Mouse (Mus musculus) naive thymus-derived CD4-positive, alpha-beta T cell, adult 2 months (primary cell): ENCODE data around the gene Tpst1.

Experiments
- DNase-seq: peaks from one replicate; pipeline ENCODE4 v3.0.0-alpha.2; 2011; ENCODE audit warnings: low read depth

Tpst1 gene

GRCm38 (mm10) chr5:130143977-130144333 is 70.8 kb downstream of the Tpst1 start:
- DNase-seq, result no peak

- DNase-seq, result peak; percentile 95
Observed at GRCm38 (mm10) chr5:130144334-130145312, 71.5 kb downstream of the Tpst1 start, which contains the start of gene Kctd7. Gene Kctd7, plus strand, starts transcription at chr5:130144861.

DNA sequence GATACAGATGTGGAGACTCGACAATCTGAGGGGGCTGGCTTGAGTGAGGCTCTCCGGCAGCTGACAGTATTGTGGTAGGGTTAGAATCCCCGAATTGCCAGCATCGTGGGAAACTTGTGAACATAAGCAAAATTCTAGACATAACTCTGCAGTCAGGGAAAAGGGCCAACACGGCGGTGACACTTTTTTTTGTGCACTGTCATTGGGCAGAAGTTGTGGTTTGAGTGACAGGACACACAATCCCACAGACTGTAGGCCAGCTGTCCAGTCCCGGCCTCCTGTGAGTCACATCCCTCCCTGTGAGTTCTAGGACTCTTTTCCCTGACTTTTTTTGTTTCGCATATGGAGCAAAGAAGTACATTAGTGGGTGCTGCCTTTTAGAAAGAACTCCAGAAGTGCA is 72.8 kb downstream of the Tpst1 start:
- DNase-seq, result no peak

GRCm38 (mm10) chr5:130149726-130150310 is 76.7 kb downstream of the Tpst1 start:
- DNase-seq, result no peak

- no peak for DNase-seq
Observed at GRCm38 (mm10) chr5:130154286-130154685, 81.2 kb downstream of the Tpst1 start.

- DNase-seq, result no peak
Observed at GRCm38 (mm10) chr5:130158545-130158944, 85.4 kb downstream of the Tpst1 start.

- DNase-seq, result no peak
Observed at GRCm38 (mm10) chr5:130159761-130160201, 86.7 kb downstream of the Tpst1 start.

- DNase-seq, result peak; percentile 86
Observed at GRCm38 (mm10) chr5:130163670-130164069, 90.5 kb downstream of the Tpst1 start.

DNA sequence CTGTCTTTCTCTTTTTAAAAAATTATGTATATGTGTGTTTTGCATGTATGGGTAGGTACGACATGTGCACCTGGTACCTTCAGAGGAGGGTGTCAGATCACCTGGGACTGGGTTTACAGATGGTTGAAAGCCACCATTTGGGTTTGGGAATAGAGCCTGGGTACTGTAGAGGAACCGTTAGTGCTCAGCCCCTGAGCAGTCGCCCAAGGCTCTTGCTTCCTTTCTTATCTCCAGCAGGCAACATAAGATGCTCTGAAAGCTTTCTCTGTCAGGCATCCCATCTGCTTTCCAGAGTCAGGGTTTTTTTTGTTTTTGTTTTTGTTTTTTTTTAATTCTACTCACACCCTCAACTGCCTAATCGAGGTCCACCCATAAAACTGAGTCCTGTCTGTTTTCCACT is 92.1 kb downstream of the Tpst1 start:
- DNase-seq, result no peak

DNA sequence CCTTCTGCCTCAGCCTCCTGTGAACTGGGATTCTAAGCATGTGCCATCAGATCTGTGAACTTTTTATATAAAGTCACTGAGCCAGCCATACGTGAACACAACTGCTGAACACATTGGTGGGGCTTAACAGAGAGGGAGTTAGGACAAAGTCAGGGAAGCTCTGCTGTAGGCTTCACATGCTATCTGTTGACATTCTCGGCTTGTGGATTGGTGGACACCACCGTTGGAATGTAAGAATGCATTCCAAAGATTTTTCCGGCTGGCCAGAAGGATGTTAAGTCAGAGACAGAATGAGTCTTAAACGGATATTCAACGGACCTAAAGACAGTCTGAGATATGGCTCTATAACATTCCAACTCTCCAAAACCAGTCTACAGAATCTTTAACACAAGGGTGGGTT is 96.0 kb downstream of the Tpst1 start:
- DNase-seq, result no peak

- DNase-seq, result peak; percentile 29
Observed at GRCm38 (mm10) chr5:130170666-130171422, 97.7 kb downstream of the Tpst1 start.

DNA sequence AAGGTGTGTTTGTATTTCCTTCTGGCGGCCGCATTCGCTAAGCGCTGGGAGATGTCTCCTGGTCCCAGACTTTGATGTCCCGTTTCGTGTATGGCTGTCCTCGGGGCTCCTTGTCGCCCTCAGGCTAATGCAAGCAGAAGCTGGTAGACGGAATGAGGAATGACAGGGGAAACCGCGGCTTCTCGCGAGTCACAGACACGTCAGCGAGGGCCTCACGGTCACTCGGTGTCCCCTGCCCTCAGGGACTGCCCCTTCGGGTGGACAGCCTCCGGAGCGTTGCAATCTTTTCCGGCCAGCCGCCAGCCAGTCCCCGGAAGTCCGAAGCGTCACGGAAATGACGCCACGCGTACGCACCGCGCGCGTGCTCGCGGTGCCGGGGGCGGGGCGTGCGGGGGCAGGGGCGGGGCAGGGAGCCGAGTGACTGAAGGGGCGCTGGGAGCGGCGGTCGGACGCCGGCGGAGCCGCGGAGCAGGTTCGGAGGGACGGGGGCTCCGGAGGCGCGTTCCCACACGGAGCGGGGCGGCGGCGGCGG is 98.4 kb downstream of the Tpst1 start, which contains the start of gene Rabgef1:
Rabgef1 (plus strand) TSS at position 376 of the 532 bp plus-strand sequence.
- peak; percentile 91 for DNase-seq

GRCm38 (mm10) chr5:130171956-130172601 is 99.0 kb downstream of the Tpst1 start:
- DNase-seq, result peak; percentile 64

DNA sequence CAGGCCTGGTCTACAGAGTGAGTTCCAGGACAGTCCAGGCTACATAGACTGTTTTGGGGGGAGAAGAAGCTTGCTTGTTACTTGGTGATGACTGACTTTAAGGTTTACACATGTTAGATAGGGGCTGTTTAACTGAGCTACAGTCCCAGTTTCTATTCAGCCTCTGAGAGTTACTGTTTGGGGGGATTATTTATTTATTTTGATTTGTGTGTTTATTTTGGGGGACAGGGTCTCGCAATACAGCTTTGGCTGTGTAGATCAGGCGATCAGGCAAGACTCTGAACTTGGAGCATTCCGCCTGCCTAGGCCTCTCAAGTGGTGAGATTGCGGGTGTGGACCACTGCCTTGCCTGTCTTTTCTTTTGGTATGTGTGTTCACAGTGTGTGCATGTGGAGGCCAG is 99.9 kb downstream of the Tpst1 start:
- no peak for DNase-seq

- no peak for DNase-seq
Observed at GRCm38 (mm10) chr5:130177871-130178270, 104.7 kb downstream of the Tpst1 start.

- no peak for DNase-seq
Observed at GRCm38 (mm10) chr5:130180362-130180761, 107.2 kb downstream of the Tpst1 start.

DNA sequence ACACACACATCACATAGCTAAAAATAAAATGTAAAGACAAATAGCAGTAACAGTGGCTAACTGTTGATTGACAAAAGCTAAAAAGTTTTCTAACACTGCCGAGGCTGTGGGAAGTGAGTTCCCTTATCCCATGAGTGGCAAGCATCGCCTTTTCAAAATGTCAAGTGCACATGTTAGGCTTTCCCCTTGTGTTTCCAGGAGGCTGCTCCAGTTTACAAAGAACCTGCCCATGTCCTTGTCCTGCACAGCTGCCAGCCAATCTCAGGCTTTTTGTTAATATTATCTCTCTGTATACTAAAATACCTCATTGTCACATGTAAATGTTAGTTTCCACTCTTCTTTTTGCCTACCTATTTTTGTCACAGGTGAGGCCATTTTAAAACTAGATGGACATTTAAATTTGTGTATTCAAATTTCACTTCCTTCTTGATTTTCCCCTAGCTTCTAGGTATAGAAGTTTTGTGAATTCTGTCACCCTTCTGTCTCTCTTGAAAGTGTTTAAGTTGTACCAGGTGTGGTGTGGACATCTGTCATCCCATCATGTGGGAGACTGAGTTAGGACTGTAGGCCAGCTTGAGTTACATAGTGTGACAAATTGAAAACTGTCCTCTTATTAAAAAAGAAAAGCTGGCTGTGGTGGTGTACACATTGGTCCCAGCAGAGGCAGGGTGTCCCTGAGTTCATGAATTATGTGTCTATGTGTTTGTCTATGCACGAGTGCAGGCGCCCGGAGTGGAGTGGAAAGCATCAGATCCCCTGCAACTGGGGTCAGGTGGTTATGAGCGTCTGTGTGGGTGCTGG is 108.8 kb downstream of the Tpst1 start:
- DNase-seq, result no peak

DNA sequence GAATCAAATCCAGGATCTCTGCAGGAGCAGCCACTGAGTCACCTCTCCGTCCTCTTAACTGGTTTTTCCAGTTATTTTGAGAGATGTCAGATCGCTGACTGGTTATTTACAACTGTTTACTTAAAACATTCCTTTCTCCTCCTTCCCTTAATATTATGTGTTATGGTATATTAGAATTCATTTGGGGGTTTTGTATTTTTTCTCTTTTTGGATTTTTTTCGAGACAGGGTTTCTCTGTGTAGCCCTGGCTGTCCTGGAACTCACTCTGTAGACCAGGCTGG is 109.4 kb downstream of the Tpst1 start:
- DNase-seq, result no peak

DNA sequence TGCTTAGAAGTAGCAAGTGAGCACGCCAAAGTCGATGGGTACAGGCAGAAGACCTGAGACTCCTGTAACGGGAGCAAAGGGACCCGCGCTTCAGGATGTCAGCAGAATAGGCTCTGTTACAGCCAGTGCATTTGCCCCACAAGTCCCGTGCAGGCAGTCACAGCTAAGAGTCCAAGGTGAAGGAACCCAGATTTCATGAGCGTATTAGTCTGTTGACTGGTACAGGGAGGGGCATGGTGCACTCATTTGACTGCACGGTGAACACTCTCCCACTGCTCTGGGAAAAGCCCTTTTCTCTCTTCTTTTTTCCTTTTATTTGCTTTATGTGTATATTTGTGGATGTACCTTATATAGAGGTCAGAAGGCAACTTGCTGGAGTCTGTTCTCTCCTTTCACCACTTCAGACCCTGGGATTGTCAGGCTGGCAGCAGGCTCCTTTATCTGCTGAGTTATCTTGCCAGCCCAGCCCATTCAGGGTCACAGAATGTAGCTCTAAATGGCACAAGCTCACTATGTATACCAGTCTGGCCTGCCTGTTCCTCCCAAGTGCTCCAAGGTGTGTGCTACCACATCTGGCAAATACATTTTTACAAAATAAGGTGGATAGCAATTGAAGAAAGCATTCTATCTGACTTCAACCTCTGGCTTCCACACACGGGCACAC is 111.2 kb downstream of the Tpst1 start:
- DNase-seq, result no peak

DNA sequence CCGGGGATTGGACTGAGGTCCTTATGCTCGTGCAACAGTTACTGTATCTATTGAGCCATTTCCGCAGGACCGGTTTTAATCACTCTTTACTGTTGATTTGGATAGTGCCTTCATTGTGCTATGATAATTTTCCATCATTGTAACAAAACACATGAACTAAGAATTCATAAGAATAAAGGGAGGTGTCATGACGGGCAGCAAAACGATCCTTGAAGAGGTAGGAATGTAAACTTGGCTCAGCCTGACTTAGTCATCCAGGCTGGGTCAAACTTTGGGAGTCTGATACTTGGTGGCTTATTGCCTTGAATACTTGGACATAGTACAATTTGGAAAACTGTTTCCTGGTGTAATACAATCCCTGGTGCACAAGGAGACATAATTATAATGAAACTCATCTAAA is 112.2 kb downstream of the Tpst1 start:
- DNase-seq, result no peak
